Mouse (Mus musculus): Measurements from ENCODE around the gene Ccdc85b. TPM values are rescaled to one million over a fixed set of nuclear protein-coding genes. Genes with fewer than 3 reads are reported as not detected.

Gene Ccdc85b
- polyA plus RNA-seq, 1 experiment from 2014 or later = 7.7 TPM

GRCm38 (mm10) chr19:5451766-5452165 lies 5.9 kb downstream of the Ccdc85b start:
- peaks cover 4% of the 10 kb centered on the region; the same call in 1 of the 2 replicates for H3K36me3 ChIP-seq (ENCODE audit: control insufficient read depth, insufficient read depth, low read length)
- H3K27me3 ChIP-seq (ENCODE audit: control insufficient read depth, insufficient read depth, low read depth, low read length) = peaks cover 33% of the 10 kb centered on the region
- H3K9ac ChIP-seq (ENCODE audit: low read length) = no peak overlapping the region
- 68% methylated on average over 6 of the region's 6 CpGs for WGBS
- H3K4me3 ChIP-seq (ENCODE audit: low read length) = no peak overlapping the region
- no peaks in the 10 kb centered on the region for H3K9me3 ChIP-seq (ENCODE audit: control insufficient read depth, low read length)
- peaks cover 31% of the 10 kb centered on the region for H3K4me1 ChIP-seq (replicated peaks; ENCODE audit: control insufficient read depth, insufficient read depth, low read length)
- no peak overlapping the region for H3K4me2 ChIP-seq (ENCODE audit: low read depth, low read length)
- H3K27ac ChIP-seq (ENCODE audit: low read length) = no peak overlapping the region
- no peak for ATAC-seq (ENCODE audit: low read depth)

- peaks cover 19% of the 10 kb centered on the region for H3K4me1 ChIP-seq (replicated peaks; ENCODE audit: control insufficient read depth, insufficient read depth, low read length)
- no peaks in the 10 kb centered on the region for H3K9me3 ChIP-seq (ENCODE audit: control insufficient read depth, low read length)
- H3K9ac ChIP-seq (ENCODE audit: low read length) = no peak overlapping the region
- no peak overlapping the region for H3K27ac ChIP-seq (ENCODE audit: low read length)
- WGBS = 78% methylated on average over 3 of the region's 3 CpGs
- H3K36me3 ChIP-seq (ENCODE audit: control insufficient read depth, insufficient read depth, low read length) = peaks cover 4% of the 10 kb centered on the region; the same call in 1 of the 2 replicates
- no peak overlapping the region for H3K4me2 ChIP-seq (ENCODE audit: low read depth, low read length)
- no peak overlapping the region for H3K4me3 ChIP-seq (ENCODE audit: low read length)
- no peak for ATAC-seq (ENCODE audit: low read depth)
- peaks cover 36% of the 10 kb centered on the region for H3K27me3 ChIP-seq (ENCODE audit: control insufficient read depth, insufficient read depth, low read depth, low read length)
Measured at GRCm38 (mm10) chr19:5449673-5450072, 8.0 kb downstream of the Ccdc85b start.

- Histone ChIP-seq H3K27ac (ENCODE audit: low read length) (no peak overlapping the region), H3K4me3 (ENCODE audit: low read length) (peak overlapping the region; percentile 64), H3K4me1 (replicated peaks; ENCODE audit: control insufficient read depth, insufficient read depth, low read length) (peaks cover 19% of the 10 kb centered on the region), H3K27me3 (ENCODE audit: control insufficient read depth, insufficient read depth, low read depth, low read length) (peaks cover 36% of the 10 kb centered on the region), H3K9ac (ENCODE audit: low read length) (peak overlapping the region; percentile 55; the same call in 1 of the 2 replicates), H3K4me2 (ENCODE audit: low read depth, low read length) (peak overlapping the region; percentile 97), H3K9me3 (ENCODE audit: control insufficient read depth, low read length) (no peaks in the 10 kb centered on the region), H3K36me3 (ENCODE audit: control insufficient read depth, insufficient read depth, low read length) (no peaks in the 10 kb centered on the region)
- WGBS = 3% methylated on average over 36 of the region's 36 CpGs
- 0 out of 2 replicates have a peak, but pooled peaks have one; percentile 8 for ATAC-seq (ENCODE audit: low read depth)
Measured at GRCm38 (mm10) chr19:5448354-5449150, 9.1 kb downstream of the Ccdc85b start.

- Histone ChIP-seq H3K27ac (ENCODE audit: low read length) (no peak within 1 kb of the TSS), H3K4me3 (ENCODE audit: low read length) (peak within 1 kb of the TSS; percentile 64), H3K27me3 (ENCODE audit: control insufficient read depth, insufficient read depth, low read depth, low read length) (peaks cover 36% of the 10 kb centered on the region), H3K4me2 (ENCODE audit: low read depth, low read length) (peak within 1 kb of the TSS; percentile 97), H3K4me1 (replicated peaks; ENCODE audit: control insufficient read depth, insufficient read depth, low read length) (peaks cover 19% of the 10 kb centered on the region), H3K36me3 (ENCODE audit: control insufficient read depth, insufficient read depth, low read length) (no peaks in the 10 kb centered on the region), H3K9me3 (ENCODE audit: control insufficient read depth, low read length) (no peaks in the 10 kb centered on the region), H3K9ac (ENCODE audit: low read length) (peak within 1 kb of the TSS; percentile 55)
- ATAC-seq (ENCODE audit: low read depth) = peak; percentile 39
- under 1% methylated on average over 70 of the region's 70 CpGs for WGBS
Measured at GRCm38 (mm10) chr19:5447515-5448353, 10.0 kb downstream of the Ccdc85b start, which contains the start of gene Fosl1. TSS of gene Fosl1 (plus strand) at chr19:5447547.

- Histone ChIP-seq H3K9ac (ENCODE audit: low read length) (no peak overlapping the region), H3K27ac (ENCODE audit: low read length) (no peak overlapping the region), H3K4me2 (ENCODE audit: low read depth, low read length) (no peak overlapping the region), H3K4me3 (ENCODE audit: low read length) (no peak overlapping the region), H3K36me3 (ENCODE audit: control insufficient read depth, insufficient read depth, low read length) (no peaks in the 10 kb centered on the region), H3K27me3 (ENCODE audit: control insufficient read depth, insufficient read depth, low read depth, low read length) (peaks cover 36% of the 10 kb centered on the region), H3K9me3 (ENCODE audit: control insufficient read depth, low read length) (no peaks in the 10 kb centered on the region), H3K4me1 (replicated peaks; ENCODE audit: control insufficient read depth, insufficient read depth, low read length) (peaks cover 19% of the 10 kb centered on the region)
- WGBS = 85% methylated on average over 5 of the region's 5 CpGs
- no peak for ATAC-seq (ENCODE audit: low read depth)
Measured at GRCm38 (mm10) chr19:5445747-5446146, 11.9 kb downstream of the Ccdc85b start.

GRCm38 (mm10) chr19:5444954-5445353 lies 12.7 kb downstream of the Ccdc85b start:
- Histone ChIP-seq H3K9me3 (ENCODE audit: control insufficient read depth, low read length) (peaks cover 5% of the 10 kb centered on the region; the same call in 1 of the 2 replicates), H3K27me3 (ENCODE audit: control insufficient read depth, insufficient read depth, low read depth, low read length) (peaks cover 31% of the 10 kb centered on the region)
- WGBS = 30% methylated on average over 7 of the region's 7 CpGs

GRCm38 (mm10) chr19:5444371-5444908 lies 13.3 kb downstream of the Ccdc85b start:
- ATAC-seq (ENCODE audit: low read depth) = no peak
- WGBS = 51% methylated on average over 9 of the region's 9 CpGs
- H3K4me1 ChIP-seq (replicated peaks; ENCODE audit: control insufficient read depth, insufficient read depth, low read length) = peaks cover 19% of the 10 kb centered on the region
- no peaks in the 10 kb centered on the region for H3K36me3 ChIP-seq (ENCODE audit: control insufficient read depth, insufficient read depth, low read length)
- H3K27me3 ChIP-seq (ENCODE audit: control insufficient read depth, insufficient read depth, low read depth, low read length) = peaks cover 29% of the 10 kb centered on the region
- H3K9me3 ChIP-seq (ENCODE audit: control insufficient read depth, low read length) = peaks cover 5% of the 10 kb centered on the region; the same call in 1 of the 2 replicates
- no peak overlapping the region for H3K4me3 ChIP-seq (ENCODE audit: low read length)
- H3K27ac ChIP-seq (ENCODE audit: low read length) = no peak overlapping the region
- H3K4me2 ChIP-seq (ENCODE audit: low read depth, low read length) = no peak overlapping the region
- H3K9ac ChIP-seq (ENCODE audit: low read length) = no peak overlapping the region

More at GRCm38 (mm10) chr19:5444954-5445353, 12.7 kb downstream of the Ccdc85b start:
- peaks cover 19% of the 10 kb centered on the region for H3K4me1 ChIP-seq (replicated peaks; ENCODE audit: control insufficient read depth, insufficient read depth, low read length)
- 0 out of 2 replicates have a peak overlapping the region, but pooled peaks have one; percentile 31 for H3K9ac ChIP-seq (ENCODE audit: low read length)
- H3K4me3 ChIP-seq (ENCODE audit: low read length) = no peak overlapping the region
- no peaks in the 10 kb centered on the region for H3K36me3 ChIP-seq (ENCODE audit: control insufficient read depth, insufficient read depth, low read length)
- no peak overlapping the region for H3K27ac ChIP-seq (ENCODE audit: low read length)
- 0 out of 2 replicates have a peak, but pooled peaks have one; percentile 34 for ATAC-seq (ENCODE audit: low read depth)
- H3K4me2 ChIP-seq (ENCODE audit: low read depth, low read length) = no peak overlapping the region

- Histone ChIP-seq H3K9ac (ENCODE audit: low read length) (peak overlapping the region; percentile 58), H3K27ac (ENCODE audit: low read length) (peak overlapping the region; percentile 77), H3K27me3 (ENCODE audit: control insufficient read depth, insufficient read depth, low read depth, low read length) (no peaks in the 10 kb centered on the region), H3K36me3 (ENCODE audit: control insufficient read depth, insufficient read depth, low read length) (no peaks in the 10 kb centered on the region), H3K4me3 (ENCODE audit: low read length) (peak overlapping the region; percentile 39), H3K4me1 (replicated peaks; ENCODE audit: control insufficient read depth, insufficient read depth, low read length) (peaks cover 17% of the 10 kb centered on the region), H3K9me3 (ENCODE audit: control insufficient read depth, low read length) (no peaks in the 10 kb centered on the region), H3K4me2 (ENCODE audit: low read depth, low read length) (peak overlapping the region; percentile 64)
- ATAC-seq (ENCODE audit: low read depth) = no peak
- 53% methylated on average over 7 of the region's 7 CpGs for WGBS
Measured at GRCm38 (mm10) chr19:5433951-5434350, 23.7 kb downstream of the Ccdc85b start.

Measured in lung, embryonic 16.5 days (tissue).